Mouse (Mus musculus) heart, postnatal 36 days (tissue): ENCODE results near the gene Mc1r. TPM values are rescaled to one million over a fixed set of nuclear protein-coding genes. Genes with fewer than 3 reads are reported as not detected.
"Not testable (repeated sequence)": the region's sequence is repeated elsewhere in the genome, so short reads cannot be mapped to it uniquely, and the experiment has no call there.

ENCODE experiments used
- DNase-seq, 2 experiments: peaks; one replicate each; pipeline ENCODE4 v3.0.0; 2021 to 2022
- intact Hi-C: fragments of 180-260 bp; cut with DNase I; formaldehyde crosslinking; loops from one replicate; pipeline ENCODE4 v1.15.1; 2025
- total RNA-seq, 2 experiments: library from RNA; stranded (reverse); gene quantifications; 2 replicates each; pipeline ENCODE4 v1.2.3; 2021

Mc1r gene
- total RNA-seq, 2 experiments from 2014 or later, result not detected

- DNase-seq, result no peak
- intact Hi-C loops, result no loop called here
Observed at GRCm38 (mm10) chr8:123410788-123411187, 3.9 kb downstream of the Mc1r start.

GRCm38 (mm10) chr8:123411246-123411645 is 4.3 kb downstream of the Mc1r start, which contains the start of gene Tubb3:
Gene Tubb3, plus strand, starts transcription at chr8:123411424.
- intact Hi-C loops, result no loop called here
- DNase-seq, result peak; percentile 44 to 52

GRCm38 (mm10) chr8:123411781-123412327 is 4.9 kb downstream of the Mc1r start:
- intact Hi-C loops, result no loop called here

GRCm38 (mm10) chr8:123412560-123413170 is 5.8 kb downstream of the Mc1r start:
- intact Hi-C loops, result no loop called here
- no peak for DNase-seq

More at GRCm38 (mm10) chr8:123411781-123412327, 4.9 kb downstream of the Mc1r start:
- no peak for DNase-seq

GRCm38 (mm10) chr8:123414255-123414654 is 7.3 kb downstream of the Mc1r start:
- DNase-seq, result no peak
- intact Hi-C loops, result no loop called here

GRCm38 (mm10) chr8:123414997-123415696 is 8.2 kb downstream of the Mc1r start:
- intact Hi-C loops, DNase-seq: not testable (repeated sequence)

- intact Hi-C loops, result no loop called here
- no peak for DNase-seq
Observed at GRCm38 (mm10) chr8:123415967-123416943, 9.3 kb downstream of the Mc1r start.

GRCm38 (mm10) chr8:123416944-123417555 is 10.1 kb downstream of the Mc1r start:
- no peak for DNase-seq
- intact Hi-C loops, result no loop called here

- no peak for DNase-seq
- intact Hi-C loops, result no loop called here
Observed at GRCm38 (mm10) chr8:123419711-123420110, 12.8 kb downstream of the Mc1r start.

GRCm38 (mm10) chr8:123420525-123421281 is 13.8 kb downstream of the Mc1r start:
- intact Hi-C loops, result no loop called here
- no peak for DNase-seq

GRCm38 (mm10) chr8:123421325-123421724 is 14.4 kb downstream of the Mc1r start:
- DNase-seq, result no peak
- intact Hi-C loops, result no loop called here

- DNase-seq, result peak; percentile 62 to 65
- intact Hi-C loops, result loop anchor here (2.0 kb wide), 1 partner anchor 103 kb away; the partner anchor contains the start of gene Fanca
Observed at GRCm38 (mm10) chr8:123422056-123422780, 15.3 kb downstream of the Mc1r start.

GRCm38 (mm10) chr8:123422781-123423159 is 15.9 kb downstream of the Mc1r start:
- no peak for DNase-seq
- intact Hi-C loops, result loop anchor here (2.0 kb wide), 1 partner anchor 104 kb away; the partner anchor contains the start of gene Fanca

- intact Hi-C loops, result loop anchor here (2.0 kb wide), 1 partner anchor 105 kb away; the partner anchor contains the start of gene Fanca
- no peak for DNase-seq
Observed at GRCm38 (mm10) chr8:123423441-123423840, 16.5 kb downstream of the Mc1r start, which contains the start of gene Def8. Gene Def8, plus strand, starts transcription at chr8:123423527.

- DNase-seq, result no peak
- intact Hi-C loops, result no loop called here
Observed at GRCm38 (mm10) chr8:123426511-123427509, 19.9 kb downstream of the Mc1r start.

GRCm38 (mm10) chr8:123427639-123428275 is 20.9 kb downstream of the Mc1r start:
- intact Hi-C loops, result no loop called here
- no peak for DNase-seq
